Mouse (Mus musculus) kidney, adult 10 weeks (tissue): ENCODE results near the gene Gm10338. TPM values are rescaled to one million over a fixed set of nuclear protein-coding genes. Genes with fewer than 3 reads are reported as not detected.

ENCODE experiments used
- polyA plus RNA-seq: library from polyadenylated mRNA; stranded (reverse); fragments of 350-450 nt; fragmentation: Illumina TruSeq; extraction: RNeasy Lipid Tissue Mini Kit (QIAGEN cat#74804); gene quantifications from one replicate; pipeline ENCODE4 v1.2.3, GENCODE M21; 2014; ENCODE audit warnings: low read depth, low replicate concordance

Gene Gm10338
- not detected for polyA plus RNA-seq

DNA sequence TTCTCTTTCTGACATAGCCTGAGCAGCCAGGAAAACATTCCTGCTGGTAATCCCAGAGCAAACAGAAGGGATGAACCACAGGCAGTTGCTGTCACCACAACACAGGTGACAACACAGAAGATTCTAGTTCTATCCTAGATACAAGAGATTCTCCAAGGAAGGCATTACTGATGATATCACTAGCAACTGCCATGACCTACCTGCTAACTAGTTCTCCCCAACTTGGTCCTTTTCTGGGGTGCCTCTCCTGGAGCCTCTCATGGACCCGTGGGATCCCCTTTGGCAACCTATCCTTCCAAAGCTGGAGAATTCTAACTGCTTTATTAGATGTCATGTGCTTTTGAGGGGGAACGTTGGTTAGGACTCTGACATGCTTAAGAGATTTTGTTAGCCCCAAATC lies at the start of gene Gm10338:
Gene Gm10338 (minus strand): TSS at position 101 of the 400 bp plus-strand sequence.

GRCm38 (mm10) chr14:7643872-7644271 lies 48.5 kb upstream of the Gm10338 start, which contains the start of gene Gm10128:
Gene Gm10128 (minus strand): TSS chr14:7643972.

DNA sequence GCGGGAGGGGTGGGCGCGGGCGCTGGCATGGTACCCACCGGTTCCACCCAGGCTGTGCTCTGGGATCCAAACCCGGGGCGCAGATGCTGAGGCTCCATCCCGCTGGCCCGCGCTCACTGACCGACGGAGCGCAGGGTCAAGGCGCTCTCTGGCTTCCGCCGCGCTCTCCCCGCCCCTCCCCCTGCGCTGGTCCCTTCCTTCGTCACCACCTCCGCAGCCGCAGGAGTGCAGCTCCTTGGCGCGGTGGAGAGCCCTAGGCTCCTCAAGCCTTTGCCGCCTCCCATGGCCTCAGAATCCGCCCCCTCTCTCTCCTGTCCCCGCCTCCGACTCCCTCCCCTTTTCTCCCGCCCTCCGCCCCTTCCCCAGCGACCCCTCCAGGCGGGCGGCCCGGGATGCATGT lies 27.0 kb downstream of the Gm10338 start, which contains the start of gene Gm3558:
Gene Gm3558 (minus strand): TSS at position 185 of the 400 bp plus-strand sequence.

Other genes starting within 250 kb of the Gm10338 start
- gene Gm8374, start 230.5 kb downstream of the Gm10338 start, polyA plus RNA-seq = not detected
- gene Gm3755, start 144.7 kb downstream of the Gm10338 start, polyA plus RNA-seq = not detected
- gene Gm3752, start 111.8 kb downstream of the Gm10338 start, polyA plus RNA-seq = not detected
- gene Gm3558, start 27.0 kb downstream of the Gm10338 start, polyA plus RNA-seq = 0.28 TPM
- not detected for gene Gm10128, start 48.4 kb upstream of the Gm10338 start, polyA plus RNA-seq
- not detected for gene Gm26661, start 196.0 kb upstream of the Gm10338 start, polyA plus RNA-seq
- 6.3 TPM for gene Flnb, start 222.4 kb upstream of the Gm10338 start, polyA plus RNA-seq